Mouse (Mus musculus) erythroid progenitor cell, adult 5-6 weeks (primary cell): ENCODE data around the gene Rgs9bp. TPM values are rescaled to one million over a fixed set of nuclear protein-coding genes. Genes with fewer than 3 reads are reported as not detected.

Source experiments
- ATAC-seq: replicated peaks from 2 replicates; pipeline ENCODE4 v1.8.0; 2016; ENCODE audit warnings: moderate number of reproducible peaks, mild to moderate bottlenecking, moderate TSS enrichment, inconsistent platforms; ENCODE audit not compliant: poor library complexity, low FRiP score, severe bottlenecking
- total RNA-seq, 2 experiments: library from RNA; stranded (forward) in 1 of 2; stranded (reverse) in 1 of 2; fragments of 150-400 nt in 1 of 2; fragments of 186-747, 209-891 nt in 1 of 2; gene quantifications; 2 replicates each; pipeline versions ENCODE4 v1.2.3 to v1.2.4; 2015 to 2017; ENCODE audit warnings: low replicate concordance in 2 of 2

Gene Rgs9bp
- total RNA-seq (2015; ENCODE audit: low replicate concordance) = 0.36 TPM in 1 of 2 replicates, not detected in the other
- 0.38 TPM in 1 of 2 replicates, not detected in the other for total RNA-seq (2017; ENCODE audit: low replicate concordance)

DNA sequence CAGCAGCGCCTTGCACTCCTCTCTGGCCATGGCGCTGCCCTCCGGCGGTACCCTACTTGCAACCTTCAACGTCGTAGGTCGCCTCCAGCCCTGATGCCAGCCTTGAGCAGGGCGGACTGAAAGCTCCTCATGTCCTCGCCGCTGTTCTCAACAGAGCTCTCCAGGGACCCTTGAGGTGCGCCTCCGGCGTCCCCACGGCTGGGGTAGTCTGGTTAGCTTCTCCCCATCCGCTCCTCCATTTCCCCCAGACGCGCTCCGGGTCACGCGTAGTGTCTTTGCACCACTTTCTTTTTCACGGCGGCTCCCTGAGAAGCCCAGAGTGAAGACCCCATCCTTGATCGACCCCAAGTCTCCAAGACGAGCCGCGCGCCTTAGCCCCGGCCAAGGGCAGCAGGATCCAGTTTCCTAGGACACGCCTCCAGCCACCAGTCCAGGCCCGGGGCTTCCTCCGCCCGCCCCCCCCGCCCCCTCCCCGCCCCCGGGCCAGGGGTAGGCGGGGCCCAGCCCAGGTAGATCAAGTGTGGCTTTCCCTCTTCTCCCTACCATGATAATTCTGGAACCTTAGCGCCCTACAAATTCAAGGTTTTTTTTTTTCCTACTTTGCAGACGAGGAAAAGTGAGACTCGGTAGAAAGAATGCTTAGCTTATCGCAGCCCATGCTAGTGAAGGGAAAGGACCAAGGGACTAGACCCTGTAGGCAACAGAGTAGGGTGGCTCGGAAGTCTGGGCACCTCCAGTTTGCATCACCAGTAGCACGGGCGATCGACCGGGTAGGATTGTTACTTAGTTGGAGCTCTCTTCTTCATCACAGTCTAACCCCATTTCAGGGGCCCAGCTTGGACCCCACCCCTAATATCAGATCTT lies at the start of gene Rgs9bp:
TSS of gene Rgs9bp (minus strand) at position 392 of the 864 bp plus-strand sequence.
- peak; percentile 55 for ATAC-seq

GRCm38 (mm10) chr7:35628496-35628895 lies 43.1 kb upstream of the Rgs9bp start:
- 0 out of 2 replicates have a peak, but pooled peaks have one; percentile 59 for ATAC-seq

GRCm38 (mm10) chr7:35627371-35627770 lies 42.0 kb upstream of the Rgs9bp start:
- no peak for ATAC-seq

DNA sequence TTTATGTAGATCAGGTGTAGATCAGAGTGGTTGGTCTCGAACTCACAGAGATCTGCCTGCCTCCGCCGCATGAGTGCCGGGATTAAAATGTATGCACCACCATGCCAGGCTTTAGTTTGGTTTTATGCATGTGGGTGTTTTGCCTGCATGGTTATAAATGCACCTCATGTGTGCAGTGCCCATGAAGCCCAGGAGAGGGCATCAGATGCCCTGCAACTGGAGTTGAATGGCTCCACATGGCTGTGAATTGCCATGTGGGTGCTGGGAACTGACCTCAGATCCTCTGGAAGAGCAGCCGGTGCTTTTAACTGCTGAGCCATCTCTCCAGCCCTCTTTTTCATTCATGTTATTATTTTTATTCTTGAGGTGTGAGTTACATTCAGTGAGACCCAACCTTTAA lies 40.7 kb upstream of the Rgs9bp start:
- ATAC-seq = no peak

DNA sequence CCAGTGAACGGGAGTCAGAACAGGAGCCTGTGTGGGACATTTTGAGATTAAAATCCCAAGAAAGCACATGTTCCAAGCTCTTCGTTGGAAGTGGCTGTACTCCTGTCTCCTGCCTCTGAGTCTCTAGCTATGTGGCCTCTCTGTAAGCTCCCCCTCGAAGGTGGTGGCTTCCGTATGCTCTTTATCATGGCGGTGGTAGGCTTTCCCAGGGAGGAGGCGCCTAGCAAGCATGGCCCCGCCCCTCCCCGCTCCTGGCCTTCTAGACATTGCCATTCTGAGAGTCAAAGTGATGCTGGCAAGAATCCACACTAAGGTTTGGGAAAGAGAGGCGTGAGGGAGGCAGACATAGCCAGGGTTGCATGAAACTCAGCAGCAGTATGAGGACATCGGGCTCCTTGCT lies 37.2 kb upstream of the Rgs9bp start:
- no peak for ATAC-seq

GRCm38 (mm10) chr7:35617513-35617912 lies 32.1 kb upstream of the Rgs9bp start:
- no peak for ATAC-seq

- no peak for ATAC-seq
Measured at GRCm38 (mm10) chr7:35609245-35609644, 23.9 kb upstream of the Rgs9bp start.

DNA sequence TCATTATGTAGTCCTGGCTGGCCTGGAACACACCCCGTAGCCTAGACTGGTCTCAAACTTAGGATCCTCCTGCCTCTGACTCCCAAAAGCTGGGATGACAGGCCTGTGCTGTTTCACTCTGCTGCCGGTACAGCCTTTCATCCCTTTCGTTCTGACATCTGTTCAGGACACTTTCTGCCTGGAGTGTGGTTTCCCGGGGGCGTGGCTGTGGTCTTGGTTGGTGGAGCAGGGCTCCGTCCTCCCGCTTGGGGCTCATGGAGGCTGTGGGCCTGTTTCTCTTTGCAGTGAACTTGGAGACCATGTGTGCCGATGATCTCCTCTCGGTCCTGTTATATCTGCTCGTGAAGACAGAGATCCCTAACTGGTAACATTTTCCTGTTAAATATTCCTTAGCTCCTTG lies 21.4 kb upstream of the Rgs9bp start:
- no peak for ATAC-seq

GRCm38 (mm10) chr7:35602766-35603165 lies 17.4 kb upstream of the Rgs9bp start:
- ATAC-seq = no peak

DNA sequence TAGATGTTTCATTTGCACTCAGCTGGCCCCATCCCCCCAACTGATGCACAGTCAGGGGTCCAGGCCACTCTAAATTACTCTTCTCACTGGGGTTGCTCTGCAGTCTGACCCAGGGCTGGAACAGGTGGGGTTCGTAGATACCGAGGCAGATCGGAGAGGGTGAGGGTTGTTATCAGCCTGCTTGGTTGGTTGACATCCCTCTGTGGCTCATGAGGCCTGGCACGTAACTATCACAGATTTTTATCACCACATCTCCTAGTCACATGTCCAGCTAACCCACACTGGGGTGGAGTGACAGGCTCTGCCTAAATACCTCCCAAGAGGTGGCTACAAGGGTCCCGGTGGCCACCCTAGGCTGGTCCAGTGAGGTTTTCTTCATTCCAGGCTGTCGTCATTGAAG lies 15.7 kb upstream of the Rgs9bp start:
- 0 out of 2 replicates have a peak, but pooled peaks have one; percentile 33 for ATAC-seq

DNA sequence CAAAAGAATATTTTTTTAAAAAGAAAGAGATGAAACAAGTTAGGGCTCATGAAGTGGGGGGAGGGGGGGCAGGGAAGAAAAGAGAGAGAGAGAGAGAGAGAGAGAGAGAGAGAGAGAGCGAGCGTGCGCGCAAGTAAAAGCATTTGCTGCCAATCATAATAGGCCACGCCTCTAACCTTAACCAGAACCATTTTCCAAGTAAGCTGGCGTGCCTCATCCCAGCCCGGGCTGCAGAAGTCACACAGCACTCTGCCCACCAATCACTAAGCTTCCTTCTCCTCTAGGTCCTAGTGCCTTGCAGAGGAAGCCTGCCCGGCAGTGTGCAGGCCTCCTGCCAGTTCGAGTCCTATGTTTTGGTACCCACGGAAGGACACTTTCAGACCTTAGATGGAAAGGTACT lies 14.6 kb upstream of the Rgs9bp start:
- ATAC-seq = no peak

- ATAC-seq = no peak
Measured at GRCm38 (mm10) chr7:35599492-35599891, 14.1 kb upstream of the Rgs9bp start.

- no peak for ATAC-seq
Measured at GRCm38 (mm10) chr7:35594311-35594710, 8.9 kb upstream of the Rgs9bp start.

- no peak for ATAC-seq
Measured at GRCm38 (mm10) chr7:35590731-35591191, 5.4 kb upstream of the Rgs9bp start.

- ATAC-seq = no peak
Measured at GRCm38 (mm10) chr7:35589485-35589884, 4.1 kb upstream of the Rgs9bp start.

- ATAC-seq = no peak
Measured at GRCm38 (mm10) chr7:35588680-35589428, 3.5 kb upstream of the Rgs9bp start.

DNA sequence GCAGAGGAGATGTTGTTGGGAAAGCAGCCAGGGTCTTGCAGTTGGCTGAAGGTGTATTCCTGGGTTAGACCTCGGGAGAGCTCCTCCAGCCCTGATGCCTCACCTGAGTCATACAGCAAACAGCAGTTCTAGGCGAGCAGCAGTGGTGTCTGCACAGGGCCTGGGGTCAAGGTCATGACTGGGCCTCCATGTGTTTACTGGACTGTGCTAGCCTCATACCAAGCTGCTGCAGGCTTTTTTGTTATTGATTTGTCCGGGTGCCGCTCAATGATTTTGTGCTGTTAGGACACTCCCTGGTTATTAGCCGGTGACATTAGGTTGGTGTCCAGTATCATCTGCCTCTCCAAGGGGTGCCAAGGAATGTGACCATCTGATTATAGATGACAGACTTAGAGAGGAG lies 2.3 kb upstream of the Rgs9bp start:
- no peak for ATAC-seq

GRCm38 (mm10) chr7:35586906-35587445 lies 1.6 kb upstream of the Rgs9bp start:
- no peak for ATAC-seq

DNA sequence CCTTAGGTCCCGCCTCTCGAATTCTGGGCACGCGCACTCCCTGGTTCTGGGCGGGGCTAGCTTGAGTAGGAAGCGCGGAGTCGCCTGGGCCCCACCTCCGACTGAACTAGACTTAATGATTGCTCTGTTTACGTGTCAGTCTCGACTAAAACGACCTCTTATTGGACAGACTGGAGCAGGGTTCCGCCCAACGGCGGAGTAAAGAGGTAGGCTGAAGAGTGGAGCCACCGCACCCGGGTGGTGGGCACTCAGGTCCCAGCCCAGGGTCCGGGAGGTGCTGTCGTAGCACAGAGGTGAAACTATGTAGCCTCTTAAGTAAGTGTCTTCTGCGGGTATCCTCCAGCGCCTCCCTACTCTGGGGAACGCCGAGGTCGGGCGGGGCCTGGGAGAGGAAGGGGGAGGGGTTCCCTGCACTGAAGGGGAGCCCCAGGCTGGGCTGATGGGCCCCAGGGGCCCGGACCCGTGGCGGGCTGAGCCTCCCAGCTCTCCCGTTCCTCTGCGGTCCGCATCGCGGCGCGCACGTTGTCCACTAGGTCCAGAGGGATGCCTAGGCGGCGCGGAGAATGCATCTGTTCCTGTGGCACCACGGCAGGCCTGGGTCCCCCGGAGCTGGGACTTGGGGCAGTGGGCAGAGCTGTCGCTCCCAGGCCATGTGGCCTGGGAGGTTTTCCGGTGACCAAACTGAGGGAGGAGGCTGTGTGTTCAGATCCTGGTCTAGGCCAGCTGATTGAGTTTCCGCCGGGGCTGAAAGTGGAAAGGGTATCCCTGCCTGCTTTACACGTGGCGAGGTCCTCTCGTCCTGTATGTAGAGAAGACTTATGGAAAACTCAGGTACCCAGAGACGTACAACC lies 898 bp upstream of the Rgs9bp start, which contains the start of gene Ankrd27:
TSS of gene Ankrd27 (plus strand) at position 190 of the 851 bp plus-strand sequence.
- peak; percentile 92 for ATAC-seq
